Mouse (Mus musculus) common myeloid progenitor, adult 5-6 weeks (primary cell): Measurements from ENCODE around the gene 4930556J24Rik. TPM values are rescaled to one million over a fixed set of nuclear protein-coding genes. Genes with fewer than 3 reads are reported as not detected.
A peak's percentile ranks its signal among the peaks of the same experiment; 100 is the strongest.
"Not testable (repeated sequence)": the region's sequence is repeated elsewhere in the genome, so short reads cannot be mapped to it uniquely, and the experiment has no call there.

Experiments
- ATAC-seq: replicated peaks from 2 replicates; pipeline ENCODE4 v1.8.0; 2016; ENCODE audit warnings: low read depth, mild to moderate bottlenecking, moderate TSS enrichment, inconsistent platforms; ENCODE audit not compliant: poor library complexity, severe bottlenecking
- total RNA-seq: library from RNA; stranded (forward); fragments of 200-1000, 187-1606 nt; gene quantifications from 2 replicates; pipeline ENCODE4 v1.2.3, GENCODE M21; 2017

4930556J24Rik gene
- not detected in 2 replicates for total RNA-seq

GRCm38 (mm10) chr11:3976678-3977077 is at the start of gene 4930556J24Rik:
Gene 4930556J24Rik, minus strand, starts transcription at chr11:3976778.
- ATAC-seq, result no peak

GRCm38 (mm10) chr11:4023321-4023720 is 46.7 kb upstream of the 4930556J24Rik start:
- ATAC-seq, result no peak

- ATAC-seq, result not testable (repeated sequence)
These were observed 45.5 kb upstream of the 4930556J24Rik start for GRCm38 (mm10) chr11:4022111-4022510.

GRCm38 (mm10) chr11:4015796-4016195 is 39.2 kb upstream of the 4930556J24Rik start:
- ATAC-seq, result not testable (repeated sequence)

- ATAC-seq, result no peak
These were observed 36.0 kb upstream of the 4930556J24Rik start for GRCm38 (mm10) chr11:4012616-4013015.

- ATAC-seq, result no peak
These were observed 29.9 kb upstream of the 4930556J24Rik start for GRCm38 (mm10) chr11:4006462-4006861.

- peak; percentile 53 for ATAC-seq
These were observed 28.7 kb upstream of the 4930556J24Rik start for GRCm38 (mm10) chr11:4005220-4005805.

- peak; percentile 83 for ATAC-seq
These were observed 25.0 kb upstream of the 4930556J24Rik start for GRCm38 (mm10) chr11:4001603-4002002.

- no peak for ATAC-seq
These were observed 23.0 kb upstream of the 4930556J24Rik start for GRCm38 (mm10) chr11:3999547-3999946.

- ATAC-seq, result peak; percentile 73
These were observed 21.6 kb upstream of the 4930556J24Rik start for GRCm38 (mm10) chr11:3997978-3998720.

GRCm38 (mm10) chr11:3996840-3997239 is 20.3 kb upstream of the 4930556J24Rik start:
- ATAC-seq, result no peak

GRCm38 (mm10) chr11:3995511-3995910 is 18.9 kb upstream of the 4930556J24Rik start:
- no peak for ATAC-seq

- ATAC-seq, result no peak
These were observed 17.3 kb upstream of the 4930556J24Rik start for GRCm38 (mm10) chr11:3993914-3994313.

- no peak for ATAC-seq
These were observed 16.6 kb upstream of the 4930556J24Rik start for GRCm38 (mm10) chr11:3993132-3993531.

- no peak for ATAC-seq
These were observed 13.2 kb upstream of the 4930556J24Rik start for GRCm38 (mm10) chr11:3989748-3990147.

GRCm38 (mm10) chr11:3983863-3984745 is 7.5 kb upstream of the 4930556J24Rik start:
- ATAC-seq, result no peak

GRCm38 (mm10) chr11:3983291-3983862 is 6.8 kb upstream of the 4930556J24Rik start, which contains the start of gene Gal3st1:
Gene Gal3st1, plus strand, starts transcription at chr11:3983636.
- ATAC-seq, result no peak

GRCm38 (mm10) chr11:3982275-3983209 is 6.0 kb upstream of the 4930556J24Rik start:
- ATAC-seq, result no peak

GRCm38 (mm10) chr11:3981536-3981935 is 5.0 kb upstream of the 4930556J24Rik start:
- no peak for ATAC-seq
